Mouse (Mus musculus) bone marrow macrophage, adult 2 months (primary cell): Measurements from ENCODE around the gene Pard3.

Source experiments
- CTCF ChIP-seq: IDR thresholded peaks from 2 replicates; pipeline ENCODE4 v1.5.1; 2012; ENCODE audit warnings: low read depth, mild to moderate bottlenecking, low read length, moderate library complexity
- POLR2A ChIP-seq: IDR thresholded peaks from 2 replicates; pipeline ENCODE4 v1.6.1; 2012; ENCODE audit warnings: mild to moderate bottlenecking, low read depth, low read length, borderline replicate concordance

- TF ChIP-seq CTCF (no peak), POLR2A (no peak)
Measured at GRCm38 (mm10) chr8:127512580-127512979, 448.9 kb downstream of the Pard3 start.
